Mouse (Mus musculus): ENCODE results near the gene Irf4.

Gene Irf4

DNA sequence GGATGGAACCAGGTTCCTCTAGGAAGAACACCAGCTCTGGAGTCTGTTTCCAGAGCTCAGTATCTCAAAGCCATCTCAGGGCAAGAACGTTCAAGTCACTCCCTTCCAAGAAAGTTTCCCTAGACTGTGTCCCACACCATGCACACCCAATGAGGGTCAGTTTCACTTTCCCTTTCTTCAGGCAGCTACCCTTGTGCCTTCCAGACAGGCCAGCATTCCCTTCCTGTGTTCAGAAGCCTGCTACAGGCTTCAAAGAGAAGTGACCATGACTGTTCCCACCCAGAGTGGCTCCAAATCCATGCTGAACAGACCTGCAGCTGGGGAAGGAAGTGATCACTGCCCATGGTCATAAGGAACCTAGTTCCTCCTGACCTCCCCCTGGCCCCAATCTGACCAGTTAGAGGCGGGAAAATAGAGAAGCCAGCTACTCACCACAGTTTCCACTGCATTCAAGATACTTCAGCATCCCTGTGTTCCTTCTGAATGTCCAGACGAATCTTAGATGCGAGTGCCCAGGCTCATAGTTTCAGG is 10.7 kb upstream of the Irf4 start:
- no peak for DNase-seq (ENCODE audit: low spot score)

DNA sequence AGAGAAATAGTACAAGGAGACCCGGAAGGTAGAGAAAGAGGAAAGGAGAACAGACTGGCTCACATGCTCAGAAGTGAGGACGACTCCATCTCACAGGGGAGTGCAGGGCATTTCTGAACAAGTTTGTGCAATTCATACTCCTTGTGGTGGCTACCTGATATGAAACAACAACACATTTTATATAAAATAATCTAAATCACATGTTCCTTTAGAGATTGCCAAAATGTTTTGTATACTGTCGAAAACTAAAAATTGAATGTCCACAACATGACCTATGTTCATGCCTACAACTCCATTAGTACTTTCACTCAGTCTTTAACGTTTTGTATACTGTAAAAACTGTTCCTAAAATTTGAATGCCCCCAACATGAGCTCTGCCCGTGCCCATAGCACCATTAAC is 7.9 kb upstream of the Irf4 start:
- no peak for DNase-seq (ENCODE audit: low spot score)

- no peak for DNase-seq (ENCODE audit: low spot score)
Observed at GRCm38 (mm10) chr13:30742411-30742970, 6.5 kb upstream of the Irf4 start.

- DNase-seq (ENCODE audit: low spot score), result no peak
Observed at GRCm38 (mm10) chr13:30745121-30745520, 3.9 kb upstream of the Irf4 start.

GRCm38 (mm10) chr13:30747068-30747467 is 2.0 kb upstream of the Irf4 start:
- DNase-seq (ENCODE audit: low spot score), result no peak

DNA sequence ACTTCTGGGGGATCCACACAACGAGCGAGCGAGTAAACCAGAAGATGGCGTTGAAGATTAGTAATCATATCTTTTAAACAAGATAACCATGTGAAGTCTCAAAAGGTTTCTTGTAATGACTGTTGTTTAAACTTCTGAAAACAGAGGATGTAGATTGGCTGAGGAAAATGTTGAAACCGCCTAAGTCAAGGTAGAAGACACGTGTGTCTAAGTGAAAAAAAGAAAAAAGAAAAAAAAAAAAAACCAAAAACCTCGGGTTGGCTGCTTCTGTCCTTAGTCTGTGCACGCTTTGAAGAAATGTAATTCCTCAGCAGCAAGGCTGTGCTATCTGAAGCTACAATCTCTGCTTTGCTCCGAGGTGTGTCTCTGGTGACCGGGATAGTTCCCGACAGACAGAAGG is 1.5 kb upstream of the Irf4 start:
- no peak for DNase-seq (ENCODE audit: low spot score)

GRCm38 (mm10) chr13:30748321-30748720 is 705 bp upstream of the Irf4 start:
- DNase-seq (ENCODE audit: low spot score), result no peak

- DNase-seq (ENCODE audit: low spot score), result no peak
Observed at GRCm38 (mm10) chr13:30749557-30750141, 623 bp downstream of the Irf4 start.

DNA sequence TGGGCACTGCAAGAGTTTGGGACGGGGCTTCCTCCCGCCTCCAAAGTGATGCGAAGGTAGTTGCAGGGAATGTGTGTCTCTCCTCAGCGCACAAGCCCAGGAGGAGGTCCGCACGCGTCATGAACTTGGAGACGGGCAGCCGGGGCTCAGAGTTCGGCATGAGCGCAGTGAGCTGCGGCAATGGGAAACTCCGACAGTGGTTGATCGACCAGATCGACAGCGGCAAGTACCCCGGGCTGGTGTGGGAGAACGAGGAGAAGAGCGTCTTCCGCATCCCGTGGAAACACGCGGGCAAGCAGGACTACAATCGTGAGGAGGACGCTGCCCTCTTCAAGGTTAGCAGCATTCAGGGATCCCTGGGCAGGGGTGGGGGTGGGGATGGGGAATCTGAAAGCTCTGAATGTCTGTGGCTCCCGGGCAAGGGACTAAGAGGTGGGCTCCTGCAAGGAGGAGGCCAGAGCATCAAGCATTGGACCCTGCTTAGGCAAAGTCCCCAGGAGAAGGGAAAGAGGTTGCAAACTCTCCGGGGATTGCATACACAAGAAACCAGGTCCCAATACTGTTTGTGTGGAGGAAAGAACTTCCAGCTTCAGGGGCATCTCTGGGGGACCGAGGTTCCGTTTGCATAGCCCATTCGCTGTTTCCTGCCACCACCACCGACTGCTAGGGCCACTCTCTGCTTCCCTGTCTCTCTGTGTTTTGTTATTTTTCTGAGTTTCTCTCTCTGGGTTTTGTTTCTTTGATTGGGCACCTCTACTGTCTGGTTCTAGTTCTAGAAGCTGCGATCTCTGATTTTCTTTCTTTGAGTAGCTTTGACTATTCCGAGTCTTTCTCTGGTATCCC is 1.7 kb downstream of the Irf4 start:
- no peak for DNase-seq (ENCODE audit: low spot score)

DNA sequence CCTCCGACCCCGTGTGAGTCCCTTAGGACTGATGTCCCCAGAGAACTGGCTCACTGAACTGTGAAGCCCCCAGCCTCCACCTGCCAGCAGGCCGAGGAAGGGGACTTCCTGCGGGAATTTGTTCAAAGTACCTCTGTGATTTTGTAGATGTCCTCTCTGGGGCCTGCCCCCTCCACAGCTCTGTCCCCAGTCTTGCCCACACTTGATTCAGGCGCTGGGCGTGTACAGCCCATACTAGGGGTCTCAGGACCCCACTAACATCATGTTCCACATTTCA is 2.2 kb downstream of the Irf4 start:
- no peak for DNase-seq (ENCODE audit: low spot score)

GRCm38 (mm10) chr13:30752581-30753187 is 3.7 kb downstream of the Irf4 start:
- no peak for DNase-seq (ENCODE audit: low spot score)

DNA sequence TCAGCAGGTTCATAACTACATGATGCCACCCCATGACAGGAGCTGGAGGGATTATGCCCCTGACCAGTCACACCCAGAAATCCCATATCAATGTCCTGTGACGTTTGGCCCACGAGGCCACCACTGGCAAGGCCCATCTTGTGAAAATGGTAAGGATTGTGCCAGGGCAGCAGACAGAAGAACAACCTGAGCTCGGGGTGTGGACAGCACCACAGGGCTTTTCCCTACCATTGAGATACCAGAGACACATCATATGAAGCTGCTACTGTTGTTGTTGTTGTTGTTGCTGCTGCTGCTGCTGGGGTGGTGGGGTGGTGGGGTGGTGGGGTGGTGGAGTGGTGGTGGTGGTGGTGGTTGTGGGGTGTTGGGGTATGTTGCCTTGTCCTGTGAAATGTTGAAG is 4.4 kb downstream of the Irf4 start:
- no peak for DNase-seq (ENCODE audit: low spot score)

- DNase-seq (ENCODE audit: low spot score), result no peak
Observed at GRCm38 (mm10) chr13:30754066-30754465, 5.0 kb downstream of the Irf4 start.

DNA sequence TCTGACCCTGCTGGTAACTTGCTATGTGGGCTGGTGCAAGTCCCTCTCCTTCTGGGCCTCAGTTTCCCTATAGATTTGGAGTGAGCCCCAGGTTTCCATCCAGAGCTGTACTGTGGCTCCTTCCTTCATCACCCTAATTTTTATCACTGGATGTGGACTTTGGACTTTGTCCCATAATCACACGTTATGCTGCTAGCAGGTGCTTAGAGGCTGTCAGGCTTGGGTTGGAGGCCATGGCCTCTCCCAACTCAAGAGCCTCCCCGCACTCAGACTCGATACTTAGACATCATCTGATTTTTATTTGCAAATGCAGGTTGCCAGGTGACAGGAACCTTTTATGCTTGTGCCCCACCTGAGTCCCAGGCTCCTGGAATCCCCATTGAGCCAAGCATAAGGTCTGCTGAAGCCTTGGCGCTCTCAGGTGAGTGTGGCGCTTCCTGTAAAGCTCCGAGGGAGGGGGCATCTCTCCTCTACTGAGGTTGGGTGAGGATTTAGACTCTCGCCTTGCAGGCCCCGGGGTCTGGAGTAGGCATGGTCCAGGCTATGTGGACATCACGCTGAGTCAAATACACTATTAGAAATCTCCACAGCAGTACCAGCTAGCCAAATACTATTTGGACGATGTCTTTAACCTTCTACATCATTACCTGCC is 5.9 kb downstream of the Irf4 start:
- no peak for DNase-seq (ENCODE audit: low spot score)

DNA sequence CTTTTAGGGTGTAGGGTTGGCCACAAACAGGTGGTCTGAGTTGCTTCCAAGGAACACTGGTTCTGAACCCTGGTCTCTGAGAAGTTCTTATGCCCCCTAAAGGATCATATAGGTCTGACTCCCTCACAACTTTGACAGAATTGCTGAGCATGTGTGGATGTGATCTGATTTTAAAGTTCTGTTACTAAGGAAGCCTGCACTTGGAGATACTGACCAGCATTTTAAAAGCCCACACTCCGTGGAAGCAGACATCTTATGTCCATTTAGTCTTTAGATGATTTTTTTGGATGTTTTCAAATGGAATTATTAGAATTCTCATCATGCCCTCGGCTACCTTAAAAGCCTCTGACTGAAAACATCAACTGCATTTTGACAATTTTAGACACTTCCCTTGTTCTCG is 6.6 kb downstream of the Irf4 start:
- DNase-seq (ENCODE audit: low spot score), result no peak

- DNase-seq (ENCODE audit: low spot score), result no peak
Observed at GRCm38 (mm10) chr13:30755998-30756639, 7.1 kb downstream of the Irf4 start.

DNA sequence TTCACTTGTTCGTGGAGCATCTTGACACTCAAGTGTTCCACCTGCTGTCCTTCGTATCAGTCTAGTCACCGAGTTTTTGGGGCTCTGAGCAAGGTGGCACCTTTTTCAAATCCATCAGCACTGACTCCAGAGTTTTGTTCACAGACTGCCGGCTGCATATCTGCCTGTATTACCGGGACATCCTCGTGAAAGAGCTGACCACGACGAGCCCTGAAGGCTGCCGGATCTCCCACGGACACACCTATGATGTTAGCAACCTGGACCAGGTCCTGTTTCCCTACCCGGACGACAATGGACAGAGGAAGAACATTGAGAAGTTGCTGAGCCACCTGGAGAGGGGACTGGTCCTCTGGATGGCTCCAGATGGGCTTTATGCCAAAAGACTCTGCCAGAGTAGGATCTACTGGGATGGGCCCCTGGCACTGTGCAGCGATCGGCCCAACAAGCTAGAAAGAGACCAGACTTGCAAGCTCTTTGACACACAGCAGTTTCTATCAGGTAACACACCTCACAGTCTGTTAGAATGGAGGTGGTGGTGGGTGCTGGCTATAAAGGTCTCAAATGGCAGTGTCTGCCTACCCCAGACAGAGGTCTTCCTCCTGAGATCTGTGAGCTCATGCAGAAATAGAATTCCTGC is 8.4 kb downstream of the Irf4 start:
- no peak for DNase-seq (ENCODE audit: low spot score)

DNA sequence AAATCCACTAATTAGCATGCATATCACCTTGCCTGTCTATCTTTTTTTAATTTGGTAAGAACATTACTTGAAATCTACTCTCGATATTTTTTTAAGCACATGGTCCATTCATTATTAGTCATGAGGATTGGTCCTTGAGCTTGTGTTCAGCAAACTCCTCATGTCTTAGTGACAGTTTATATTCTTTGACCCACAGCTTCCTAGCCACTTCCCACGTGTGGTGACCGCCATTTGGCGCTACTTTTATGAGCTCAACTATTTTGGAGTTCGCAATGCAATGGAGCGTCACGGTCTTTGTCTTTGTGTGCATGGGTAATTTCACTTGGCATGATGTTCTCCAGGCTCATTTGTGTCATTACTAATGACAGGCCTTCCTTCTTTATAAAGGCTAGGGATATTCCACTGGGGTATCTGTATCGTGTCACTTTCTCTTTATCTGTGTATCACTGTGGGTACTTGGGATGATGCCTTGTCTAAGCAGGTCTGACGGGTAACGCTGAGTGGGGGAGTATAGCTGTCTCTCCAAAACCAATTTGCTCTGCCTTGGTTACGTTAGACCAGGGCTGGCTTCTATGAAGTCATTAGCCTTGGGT is 9.9 kb downstream of the Irf4 start:
- no peak for DNase-seq (ENCODE audit: low spot score)

GRCm38 (mm10) chr13:30760374-30761090 is 11.5 kb downstream of the Irf4 start:
- DNase-seq (ENCODE audit: low spot score), result no peak

- DNase-seq (ENCODE audit: low spot score), result no peak
Observed at GRCm38 (mm10) chr13:30761151-30761631, 12.2 kb downstream of the Irf4 start.

All from layer of hippocampus, adult 9-10 months (tissue).